Mouse (Mus musculus) left cerebral cortex, adult 11 months (tissue): ENCODE measurements around the gene Bbs2.
"Not testable (repeated sequence)": the region's sequence is repeated elsewhere in the genome, so short reads cannot be mapped to it uniquely, and the experiment has no call there.

Source experiments
- DNase-seq: peaks from one replicate; pipeline ENCODE4 v3.0.0; 2022; ENCODE audit warnings: low spot score

Gene Bbs2

GRCm38 (mm10) chr8:94098081-94098974, at the start of gene Bbs2:
Gene Bbs2, minus strand, starts transcription at chr8:94098928.
- peak; percentile 99 for DNase-seq

GRCm38 (mm10) chr8:94148236-94148635, 49.5 kb upstream of the Bbs2 start:
- no peak for DNase-seq

GRCm38 (mm10) chr8:94140266-94140795, 41.6 kb upstream of the Bbs2 start:
- no peak for DNase-seq

GRCm38 (mm10) chr8:94136933-94137332, 38.2 kb upstream of the Bbs2 start, which contains the start of gene Mt4:
Gene Mt4, plus strand, starts transcription at chr8:94137197.
- no peak for DNase-seq

GRCm38 (mm10) chr8:94136192-94136591, 37.5 kb upstream of the Bbs2 start:
- DNase-seq = no peak

GRCm38 (mm10) chr8:94135556-94135955, 36.8 kb upstream of the Bbs2 start:
- DNase-seq = no peak

GRCm38 (mm10) chr8:94134601-94135000, 35.9 kb upstream of the Bbs2 start:
- DNase-seq = not testable (repeated sequence)

GRCm38 (mm10) chr8:94132096-94132495, 33.4 kb upstream of the Bbs2 start:
- DNase-seq = no peak

- DNase-seq = no peak
Observed at GRCm38 (mm10) chr8:94130126-94130525, 31.4 kb upstream of the Bbs2 start.

GRCm38 (mm10) chr8:94129133-94129789, 30.5 kb upstream of the Bbs2 start:
- no peak for DNase-seq

GRCm38 (mm10) chr8:94127711-94128110, 29.0 kb upstream of the Bbs2 start:
- no peak for DNase-seq

- no peak for DNase-seq
Observed at GRCm38 (mm10) chr8:94122711-94123468, 24.2 kb upstream of the Bbs2 start.

- no peak for DNase-seq
Observed at GRCm38 (mm10) chr8:94121625-94122024, 22.9 kb upstream of the Bbs2 start.

- DNase-seq = peak; percentile 47
Observed at GRCm38 (mm10) chr8:94118776-94119430, 20.2 kb upstream of the Bbs2 start.

GRCm38 (mm10) chr8:94113972-94114371, 15.2 kb upstream of the Bbs2 start:
- DNase-seq = no peak

- DNase-seq = no peak
Observed at GRCm38 (mm10) chr8:94113435-94113834, 14.7 kb upstream of the Bbs2 start.

- DNase-seq = no peak
Observed at GRCm38 (mm10) chr8:94110526-94111177, 11.9 kb upstream of the Bbs2 start.

GRCm38 (mm10) chr8:94109835-94110234, 11.1 kb upstream of the Bbs2 start:
- DNase-seq = no peak

GRCm38 (mm10) chr8:94109396-94109795, 10.7 kb upstream of the Bbs2 start:
- no peak for DNase-seq

GRCm38 (mm10) chr8:94107871-94108270, 9.1 kb upstream of the Bbs2 start:
- DNase-seq = no peak

GRCm38 (mm10) chr8:94104146-94104545, 5.4 kb upstream of the Bbs2 start:
- DNase-seq = no peak
